Mouse (Mus musculus) cerebral cortex, adult 2 months (tissue): ENCODE data around the gene Clrn3.

Experiments
- WGBS: fragments of 180-500 bp; shearing (Covaris S2); methylation state at CpG from one replicate; pipeline ENCODE4 v1.1.7; 2018; 5-methylcytosine and 5-hydroxymethylcytosine counted together

Gene Clrn3

GRCm38 (mm10) chr7:135528515-135528914 lies at the start of gene Clrn3:
Clrn3 (minus strand) TSS chr7:135528654.
- WGBS, result 94% methylated on average over 7 of the region's 7 CpGs

GRCm38 (mm10) chr7:135576329-135576728 lies 47.9 kb upstream of the Clrn3 start:
- 87% methylated on average over 3 of the region's 3 CpGs for WGBS

- WGBS, result 85% methylated on average over 7 of the region's 7 CpGs
Measured at GRCm38 (mm10) chr7:135575319-135576069, 47.0 kb upstream of the Clrn3 start.

GRCm38 (mm10) chr7:135571951-135572559 lies 43.6 kb upstream of the Clrn3 start:
- 39% methylated on average over 10 of the region's 10 CpGs for WGBS

- 80% methylated on average over 2 of the region's 2 CpGs for WGBS
Measured at GRCm38 (mm10) chr7:135568550-135568949, 40.1 kb upstream of the Clrn3 start.

GRCm38 (mm10) chr7:135567582-135567981 lies 39.1 kb upstream of the Clrn3 start:
- 55% methylated on average over 1 of the region's 1 CpGs for WGBS

- 68% methylated on average over 5 of the region's 5 CpGs for WGBS
Measured at GRCm38 (mm10) chr7:135566013-135566412, 37.6 kb upstream of the Clrn3 start.

- 46% methylated on average over 8 of the region's 8 CpGs for WGBS
Measured at GRCm38 (mm10) chr7:135564022-135564421, 35.6 kb upstream of the Clrn3 start.

- 94% methylated on average over 1 of the region's 1 CpGs for WGBS
Measured at GRCm38 (mm10) chr7:135560280-135560679, 31.8 kb upstream of the Clrn3 start.

GRCm38 (mm10) chr7:135556663-135557402 lies 28.4 kb upstream of the Clrn3 start:
- WGBS, result 91% methylated on average over 3 of the region's 3 CpGs

GRCm38 (mm10) chr7:135553550-135553949 lies 25.1 kb upstream of the Clrn3 start:
- WGBS, result 84% methylated on average over 3 of the region's 3 CpGs

GRCm38 (mm10) chr7:135551547-135551946 lies 23.1 kb upstream of the Clrn3 start:
- WGBS, result 68% methylated on average over 1 of the region's 1 CpGs

- WGBS, result 70% methylated on average over 6 of the region's 6 CpGs
Measured at GRCm38 (mm10) chr7:135548434-135548833, 20.0 kb upstream of the Clrn3 start.

GRCm38 (mm10) chr7:135546530-135546929 lies 18.1 kb upstream of the Clrn3 start:
- WGBS, result 55% methylated on average over 5 of the region's 5 CpGs

GRCm38 (mm10) chr7:135545957-135546356 lies 17.5 kb upstream of the Clrn3 start:
- WGBS, result 70% methylated on average over 7 of the region's 7 CpGs

- WGBS, result 95% methylated on average over 6 of the region's 6 CpGs
Measured at GRCm38 (mm10) chr7:135544321-135544720, 15.9 kb upstream of the Clrn3 start.

GRCm38 (mm10) chr7:135543033-135543432 lies 14.6 kb upstream of the Clrn3 start:
- 57% methylated on average over 3 of the region's 3 CpGs for WGBS

- 66% methylated on average over 3 of the region's 3 CpGs for WGBS
Measured at GRCm38 (mm10) chr7:135542235-135542634, 13.8 kb upstream of the Clrn3 start.

GRCm38 (mm10) chr7:135539429-135539828 lies 11.0 kb upstream of the Clrn3 start:
- WGBS, result 85% methylated on average over 2 of the region's 2 CpGs

- 1% methylated on average over 71 of the region's 71 CpGs for WGBS
Measured at GRCm38 (mm10) chr7:135537948-135538741, 9.7 kb upstream of the Clrn3 start.

- 4% methylated on average over 28 of the region's 28 CpGs for WGBS
Measured at GRCm38 (mm10) chr7:135537341-135537901, 9.0 kb upstream of the Clrn3 start, which contains the start of gene Ptpre. Ptpre (plus strand) TSS chr7:135537481.
